Mouse (Mus musculus): ENCODE data around the gene Ctrc.

DNA sequence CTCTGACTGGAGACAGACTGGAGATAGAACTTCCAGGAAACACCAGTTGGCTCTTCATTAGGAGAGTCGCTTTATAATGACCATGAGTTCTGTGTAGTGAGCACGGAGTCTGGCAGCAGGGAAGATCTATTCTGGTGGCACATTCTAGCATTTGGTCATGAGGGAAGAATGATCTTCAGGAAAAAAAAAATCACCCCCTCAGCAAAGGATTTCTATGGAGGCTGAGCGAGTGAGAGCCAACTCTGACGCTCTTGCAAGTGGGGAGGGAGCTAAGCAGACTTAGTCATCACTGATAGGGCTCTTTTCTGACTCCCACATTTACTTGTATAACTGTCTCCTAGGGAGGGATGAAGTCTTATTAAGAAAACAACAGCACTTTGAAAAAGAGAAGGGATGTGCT, 32.9 kb upstream of the Ctrc start:
- TF ChIP-seq POLR2A (IDR thresholded peaks at IDR 0.05; ENCODE audit: low read depth, low read length) = no peak
- no peak for TF ChIP-seq CTCF (IDR thresholded peaks at IDR 0.05; ENCODE audit: extremely low read depth, insufficient read length, insufficient replicate concordance, low read depth, low read length)

Data from small intestine, adult 2 months (tissue).